Mouse (Mus musculus): ENCODE results near the gene Zfp975. TPM values are rescaled to one million over a fixed set of nuclear protein-coding genes. Genes with fewer than 3 reads are reported as not detected.
"Not testable (repeated sequence)": the region's sequence is repeated elsewhere in the genome, so short reads cannot be mapped to it uniquely, and the experiment has no call there.

Gene Zfp975
- polyA plus RNA-seq (2014; fragmentation: Nextera tagmentation; extraction: Ambion mirVana), result 5.6 and 7.1 TPM in 2 replicates

DNA sequence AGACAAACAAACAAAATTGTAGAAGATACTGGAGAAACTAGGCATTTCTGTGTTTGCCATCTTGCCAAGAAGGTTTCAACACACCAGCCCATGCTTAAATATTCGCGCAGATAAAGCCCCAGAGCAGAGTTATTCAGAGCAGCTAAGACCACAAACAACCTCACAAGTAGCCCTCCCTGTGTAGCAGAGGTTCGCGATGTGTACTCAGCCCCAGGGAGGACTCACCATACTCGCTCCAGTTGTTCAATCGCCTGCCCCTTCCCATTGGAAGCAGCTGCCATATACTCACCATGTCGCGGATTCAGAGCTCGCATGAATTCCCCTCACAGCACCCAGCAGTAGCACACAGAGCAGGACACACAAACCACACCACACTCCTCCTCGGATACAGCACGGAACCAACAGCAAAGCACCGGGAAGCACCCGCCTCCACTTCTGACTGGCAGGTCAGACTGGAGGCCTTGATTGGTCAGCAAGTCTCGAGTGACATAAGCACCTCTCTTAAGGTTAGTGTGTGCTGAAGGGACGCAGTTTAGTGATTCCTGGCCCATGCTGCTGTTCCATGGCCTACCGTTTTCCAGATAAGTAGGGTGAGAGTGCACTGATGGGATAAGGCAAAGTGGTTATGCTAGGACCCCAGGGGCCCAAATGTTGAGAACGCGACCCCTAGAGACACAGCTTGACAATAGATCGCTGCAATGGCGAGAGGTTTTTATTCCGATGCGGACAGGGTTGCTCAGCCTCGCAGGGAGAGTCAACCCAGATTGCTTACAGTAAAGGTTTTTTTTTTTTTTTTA, at the start of gene Zfp975:
TSS of gene Zfp975 (minus strand) at position 381 of the 797 bp plus-strand sequence.
- not testable (repeated sequence) for H3K4me1 ChIP-seq (ENCODE audit: control insufficient read depth in 2 of 2, insufficient read depth in 2 of 2, low read length in 2 of 2); H3K9me3 ChIP-seq (ENCODE audit: control insufficient read depth, low read length); H3K36me3 ChIP-seq (ENCODE audit: control insufficient read depth, insufficient read depth, low read length); H3K27me3 ChIP-seq (ENCODE audit: control insufficient read depth, insufficient read depth, low read length)
- H3K4me3 ChIP-seq (ENCODE audit: control insufficient read depth in 1 of 2, insufficient read depth in 1 of 2, low read depth in 1 of 2, low read length in 2 of 2), result peak within 1 kb of the TSS; percentile 60 to 78
- peak within 1 kb of the TSS; percentile 67 for H3K4me2 ChIP-seq (ENCODE audit: low read length)
- under 1% methylated on average over 23 of the region's 23 CpGs for WGBS
- peak; percentile 99 for ATAC-seq (ENCODE audit: insufficient number of reproducible peaks, insufficient read depth, low FRiP score, low read depth)
- H3K9ac ChIP-seq (ENCODE audit: low read length), result peak within 1 kb of the TSS; percentile 76
- H3K27ac ChIP-seq (replicated peaks in 1 of 2; ENCODE audit: control insufficient read depth in 1 of 2, insufficient read depth in 1 of 2, low read depth in 2 of 2, low read length in 2 of 2), result peak within 1 kb of the TSS; percentile 70 to 84

DNA sequence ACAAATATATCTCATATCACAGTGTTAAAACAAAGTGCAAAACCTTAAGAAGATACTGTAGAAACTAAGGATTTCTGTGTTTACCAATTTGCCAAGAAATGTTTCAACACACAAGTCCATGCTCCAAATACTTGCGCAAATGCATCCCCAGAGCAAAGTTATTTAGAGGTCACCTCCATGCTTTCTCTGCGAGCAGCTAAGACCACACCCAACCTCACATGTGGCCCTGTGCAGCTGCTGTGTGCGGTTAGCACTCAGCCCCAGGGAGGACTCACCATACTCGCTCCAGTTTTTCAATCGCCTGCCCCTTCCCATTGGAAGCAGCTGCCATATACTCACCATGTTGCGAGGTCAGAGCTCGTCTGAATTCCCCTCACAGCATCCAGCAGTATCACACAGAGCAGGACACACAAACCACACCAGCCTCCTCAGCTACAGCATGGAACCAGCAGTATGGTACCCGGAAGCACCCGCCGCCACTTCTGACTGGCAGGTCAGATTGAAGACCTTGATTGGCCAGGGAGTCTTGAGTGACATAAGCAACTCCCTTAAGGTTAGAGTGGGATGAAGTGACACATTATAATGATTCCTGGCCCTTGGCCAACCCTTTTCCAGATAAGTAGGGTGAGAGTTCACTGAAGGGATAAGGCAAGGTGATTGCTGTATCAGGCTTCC, 46.1 kb upstream of the Zfp975 start:
- H3K9me3 ChIP-seq (ENCODE audit: control insufficient read depth, low read length), result peaks cover 16% of the 10 kb centered on the region
- no peak overlapping the region for H3K4me2 ChIP-seq (ENCODE audit: low read length)
- 77% methylated on average over 10 of the region's 10 CpGs for WGBS
- H3K9ac ChIP-seq (ENCODE audit: low read length), result no peak overlapping the region
- no peak for ATAC-seq (ENCODE audit: insufficient number of reproducible peaks, insufficient read depth, low FRiP score, low read depth)
- no peaks in the 10 kb centered on the region for H3K4me1 ChIP-seq (ENCODE audit: control insufficient read depth in 2 of 2, insufficient read depth in 2 of 2, low read length in 2 of 2)
- H3K36me3 ChIP-seq (ENCODE audit: control insufficient read depth, insufficient read depth, low read length), result no peaks in the 10 kb centered on the region
- H3K27me3 ChIP-seq (ENCODE audit: control insufficient read depth, insufficient read depth, low read length), result no peaks in the 10 kb centered on the region
- H3K4me3 ChIP-seq (ENCODE audit: control insufficient read depth in 1 of 2, insufficient read depth in 1 of 2, low read depth in 1 of 2, low read length in 2 of 2), result no peak overlapping the region
- H3K27ac ChIP-seq (replicated peaks in 1 of 2; ENCODE audit: control insufficient read depth in 1 of 2, insufficient read depth in 1 of 2, low read depth in 2 of 2, low read length in 2 of 2), result no peak overlapping the region

DNA sequence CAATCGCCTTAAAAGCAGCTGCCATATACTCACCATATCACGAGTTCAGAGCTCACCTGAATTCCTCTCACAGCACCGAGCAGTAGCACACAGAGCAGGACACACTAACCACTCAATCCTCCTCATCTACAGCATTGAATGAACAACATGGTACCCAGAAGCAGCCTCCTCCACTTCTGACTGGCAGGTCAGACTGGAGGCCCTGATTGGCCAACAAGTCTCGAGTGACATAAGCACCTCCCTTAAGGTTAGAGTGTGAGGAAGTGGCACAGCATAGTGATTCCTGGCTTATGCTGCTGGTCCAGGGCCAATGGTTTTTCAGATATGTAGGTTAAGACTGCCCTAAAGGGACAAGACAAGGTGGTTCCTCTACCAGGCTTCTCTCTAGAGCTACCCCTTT, 34.4 kb upstream of the Zfp975 start, which contains the start of gene Gm17067:
TSS of gene Gm17067 (minus strand) at position 101 of the 400 bp plus-strand sequence.
- H3K27me3 ChIP-seq (ENCODE audit: control insufficient read depth, insufficient read depth, low read length); H3K4me3 ChIP-seq (ENCODE audit: control insufficient read depth in 1 of 2, insufficient read depth in 1 of 2, low read depth in 1 of 2, low read length in 2 of 2); H3K9me3 ChIP-seq (ENCODE audit: control insufficient read depth, low read length); H3K9ac ChIP-seq (ENCODE audit: low read length); H3K4me1 ChIP-seq (ENCODE audit: control insufficient read depth in 2 of 2, insufficient read depth in 2 of 2, low read length in 2 of 2); H3K36me3 ChIP-seq (ENCODE audit: control insufficient read depth, insufficient read depth, low read length); H3K4me2 ChIP-seq (ENCODE audit: low read length); ATAC-seq (ENCODE audit: insufficient number of reproducible peaks, insufficient read depth, low FRiP score, low read depth); H3K27ac ChIP-seq (replicated peaks in 1 of 2; ENCODE audit: control insufficient read depth in 1 of 2, insufficient read depth in 1 of 2, low read depth in 2 of 2, low read length in 2 of 2): not testable (repeated sequence)
- 78% methylated on average over 4 of the region's 4 CpGs for WGBS

DNA sequence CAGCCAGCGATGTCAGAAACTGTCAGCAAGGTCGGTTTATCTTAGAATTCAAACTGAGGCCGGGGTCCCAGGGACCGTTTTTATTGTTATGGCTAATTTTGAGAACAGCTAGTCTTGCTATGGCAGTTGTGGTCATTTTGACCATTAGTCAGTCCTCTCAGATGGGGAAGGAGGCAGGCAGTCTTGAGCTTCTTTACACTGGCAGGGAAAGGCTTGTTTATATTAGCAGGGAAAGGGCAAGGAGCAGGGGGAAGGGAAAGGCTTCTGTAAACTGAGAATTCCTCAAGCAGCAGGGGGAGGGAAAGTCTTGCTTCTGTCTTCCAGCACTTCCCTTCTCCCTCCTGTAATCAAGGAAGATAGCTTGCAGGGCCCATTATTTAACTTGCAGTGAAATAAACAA, 709 bp upstream of the Zfp975 start:
- H3K4me3 ChIP-seq (ENCODE audit: control insufficient read depth in 1 of 2, insufficient read depth in 1 of 2, low read depth in 1 of 2, low read length in 2 of 2), result peak overlapping the region; percentile 60 to 78
- not testable (repeated sequence) for H3K4me1 ChIP-seq (ENCODE audit: control insufficient read depth in 2 of 2, insufficient read depth in 2 of 2, low read length in 2 of 2); ATAC-seq (ENCODE audit: insufficient number of reproducible peaks, insufficient read depth, low FRiP score, low read depth); H3K27me3 ChIP-seq (ENCODE audit: control insufficient read depth, insufficient read depth, low read length); H3K36me3 ChIP-seq (ENCODE audit: control insufficient read depth, insufficient read depth, low read length); H3K9me3 ChIP-seq (ENCODE audit: control insufficient read depth, low read length)
- under 1% methylated on average over 4 of the region's 4 CpGs for WGBS
- peak overlapping the region; percentile 67 for H3K4me2 ChIP-seq (ENCODE audit: low read length)
- H3K27ac ChIP-seq (replicated peaks in 1 of 2; ENCODE audit: control insufficient read depth in 1 of 2, insufficient read depth in 1 of 2, low read depth in 2 of 2, low read length in 2 of 2), result peak overlapping the region; percentile 70 to 84; a peak in 2 of 4 replicates
- H3K9ac ChIP-seq (ENCODE audit: low read length), result peak overlapping the region; percentile 76

DNA sequence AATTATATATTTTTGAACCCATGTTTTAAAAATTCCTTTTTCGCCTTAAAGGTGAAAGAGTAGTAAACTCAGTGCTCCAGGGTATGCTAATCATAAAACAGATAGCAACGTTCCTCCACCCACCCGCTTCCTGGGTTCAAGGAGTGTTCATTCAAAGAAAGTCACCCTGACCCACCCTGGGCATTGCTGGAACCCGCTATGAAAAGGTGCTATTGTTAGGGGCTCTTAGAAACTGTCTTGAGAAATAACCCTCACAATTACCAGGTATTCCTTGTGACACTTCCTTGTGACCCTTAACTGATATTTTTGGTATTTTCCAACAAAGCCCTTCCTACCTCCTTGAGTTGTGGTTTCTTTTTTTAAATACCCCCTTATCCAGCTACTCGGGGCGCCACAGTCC, 12.5 kb downstream of the Zfp975 start:
- H3K27me3 ChIP-seq (ENCODE audit: control insufficient read depth, insufficient read depth, low read length); H3K27ac ChIP-seq (replicated peaks in 1 of 2; ENCODE audit: control insufficient read depth in 1 of 2, insufficient read depth in 1 of 2, low read depth in 2 of 2, low read length in 2 of 2); H3K9me3 ChIP-seq (ENCODE audit: control insufficient read depth, low read length); H3K4me2 ChIP-seq (ENCODE audit: low read length); ATAC-seq (ENCODE audit: insufficient number of reproducible peaks, insufficient read depth, low FRiP score, low read depth); H3K4me1 ChIP-seq (ENCODE audit: control insufficient read depth in 2 of 2, insufficient read depth in 2 of 2, low read length in 2 of 2); H3K4me3 ChIP-seq (ENCODE audit: control insufficient read depth in 1 of 2, insufficient read depth in 1 of 2, low read depth in 1 of 2, low read length in 2 of 2); H3K36me3 ChIP-seq (ENCODE audit: control insufficient read depth, insufficient read depth, low read length); H3K9ac ChIP-seq (ENCODE audit: low read length): not testable (repeated sequence)
- 92% methylated on average over 6 of the region's 6 CpGs for WGBS

DNA sequence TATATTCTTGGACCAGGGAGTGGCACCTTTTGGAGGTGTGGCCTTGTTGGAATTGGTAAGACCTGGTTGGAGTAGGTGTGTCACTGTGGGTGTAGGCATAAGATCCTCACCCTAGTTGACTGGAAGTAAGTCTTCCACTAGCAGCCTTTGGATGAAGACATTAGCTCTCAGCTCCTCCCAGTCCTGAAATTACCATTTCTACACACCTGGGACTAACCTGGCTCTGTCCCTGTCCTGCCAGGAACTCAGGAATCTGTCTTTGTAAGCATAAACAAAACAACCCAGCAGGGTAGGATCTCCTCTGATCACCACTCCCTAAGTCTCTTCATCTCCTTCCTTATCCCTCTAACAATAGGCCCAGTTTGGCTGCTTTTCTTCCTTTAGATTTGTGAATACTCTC, 12.9 kb downstream of the Zfp975 start:
- H3K9ac ChIP-seq (ENCODE audit: low read length); H3K27ac ChIP-seq (replicated peaks in 1 of 2; ENCODE audit: control insufficient read depth in 1 of 2, insufficient read depth in 1 of 2, low read depth in 2 of 2, low read length in 2 of 2); H3K36me3 ChIP-seq (ENCODE audit: control insufficient read depth, insufficient read depth, low read length); ATAC-seq (ENCODE audit: insufficient number of reproducible peaks, insufficient read depth, low FRiP score, low read depth); H3K4me3 ChIP-seq (ENCODE audit: control insufficient read depth in 1 of 2, insufficient read depth in 1 of 2, low read depth in 1 of 2, low read length in 2 of 2); H3K4me1 ChIP-seq (ENCODE audit: control insufficient read depth in 2 of 2, insufficient read depth in 2 of 2, low read length in 2 of 2); H3K27me3 ChIP-seq (ENCODE audit: control insufficient read depth, insufficient read depth, low read length); H3K9me3 ChIP-seq (ENCODE audit: control insufficient read depth, low read length); H3K4me2 ChIP-seq (ENCODE audit: low read length): not testable (repeated sequence)

DNA sequence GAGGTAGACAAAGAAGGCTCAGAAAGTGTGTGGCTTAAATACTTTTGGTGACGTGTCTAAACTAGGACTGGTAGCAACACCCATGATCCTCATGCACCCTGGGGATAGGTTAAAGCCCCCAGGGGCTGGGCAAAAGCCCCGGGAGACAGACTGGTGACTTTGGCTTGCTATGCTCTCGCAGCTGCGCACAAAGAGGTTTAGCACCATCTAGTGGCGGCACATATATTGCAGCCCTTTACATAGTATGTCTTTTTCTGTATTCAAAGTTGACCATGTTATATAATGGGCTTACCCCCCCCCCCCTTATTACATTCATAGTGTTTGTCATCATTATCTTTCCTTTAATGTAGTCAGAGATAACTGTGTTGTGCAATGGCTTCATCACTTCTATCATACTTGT, 32.4 kb downstream of the Zfp975 start:
- ATAC-seq (ENCODE audit: insufficient number of reproducible peaks, insufficient read depth, low FRiP score, low read depth); H3K4me3 ChIP-seq (ENCODE audit: control insufficient read depth in 1 of 2, insufficient read depth in 1 of 2, low read depth in 1 of 2, low read length in 2 of 2); H3K4me1 ChIP-seq (ENCODE audit: control insufficient read depth in 2 of 2, insufficient read depth in 2 of 2, low read length in 2 of 2); H3K9ac ChIP-seq (ENCODE audit: low read length); H3K27ac ChIP-seq (replicated peaks in 1 of 2; ENCODE audit: control insufficient read depth in 1 of 2, insufficient read depth in 1 of 2, low read depth in 2 of 2, low read length in 2 of 2); H3K9me3 ChIP-seq (ENCODE audit: control insufficient read depth, low read length); H3K27me3 ChIP-seq (ENCODE audit: control insufficient read depth, insufficient read depth, low read length); H3K4me2 ChIP-seq (ENCODE audit: low read length): not testable (repeated sequence)
- WGBS, result 62% methylated on average over 5 of the region's 5 CpGs
- H3K36me3 ChIP-seq (ENCODE audit: control insufficient read depth, insufficient read depth, low read length), result peaks cover 20% of the 10 kb centered on the region
